8 mouse cellular contexts compared by ENCODE assay signal in the genomic region with DNA sequence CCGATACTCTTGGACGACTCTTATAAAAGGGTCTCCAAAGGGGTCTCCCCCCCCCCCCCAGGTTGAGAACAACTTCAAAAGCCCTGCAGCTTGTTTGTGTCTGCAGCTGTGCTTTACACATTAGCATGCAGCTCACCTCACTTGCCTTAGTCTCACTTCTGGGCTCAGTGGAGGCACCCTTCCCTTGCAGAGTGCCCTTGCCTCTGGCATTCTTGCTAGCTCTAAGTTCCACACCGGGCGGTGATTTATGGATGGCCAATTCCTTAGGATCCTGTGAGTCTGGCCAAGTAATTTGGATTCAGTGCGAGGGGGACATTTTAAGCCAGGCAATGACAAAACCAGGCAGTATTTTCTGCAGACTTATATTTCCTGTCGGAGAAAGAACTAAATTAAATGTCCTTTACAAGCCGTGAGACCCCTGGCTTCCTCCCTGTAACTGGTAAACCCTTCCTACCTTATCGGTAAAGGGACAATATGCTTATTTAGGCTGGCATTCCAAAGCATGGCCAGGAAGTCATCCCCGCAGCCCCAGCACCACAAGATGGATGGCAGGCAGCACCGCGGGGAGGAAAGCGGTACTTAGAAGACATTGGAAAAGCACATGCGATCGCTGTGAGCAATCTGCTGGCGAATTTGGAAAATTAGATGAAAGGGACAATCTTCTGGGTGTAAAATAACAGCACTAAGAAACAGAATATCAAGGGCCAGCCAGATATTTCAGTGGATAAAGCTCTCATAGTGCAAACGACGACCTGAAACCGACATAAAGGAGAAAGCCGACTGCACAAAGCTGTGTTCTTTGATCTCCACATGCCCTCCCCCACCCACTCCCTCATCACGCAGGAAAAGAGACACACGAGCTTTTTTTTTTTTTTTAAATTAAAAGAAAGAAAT. TPM values are rescaled to one million over a fixed set of nuclear protein-coding genes. Genes with fewer than 3 reads are reported as not detected.
A peak's percentile ranks its signal among the peaks of the same experiment; 100 is the strongest.
DNase-seq lines count a peak whose midpoint lies in the region; ATAC-seq lines count a peak whose summit lies in the region.

No protein-coding gene starts in this region.

- WGBS in embryonic facial prominence, embryonic 11.5 days, result 10% methylated on average over 21 of the region's 21 CpGs
- 16% methylated on average over 21 of the region's 21 CpGs for WGBS in hindbrain, embryonic 12.5 days
- 13% methylated on average over 21 of the region's 21 CpGs for WGBS in limb, embryonic 11.5 days

- H3K36me3 ChIP-seq in embryonic facial prominence, embryonic 11.5 days (replicated peaks; ENCODE audit: control insufficient read depth, insufficient read depth, low read depth, low read length), result no peaks in the 10 kb centered on the region
- H3K36me3 ChIP-seq in hindbrain, embryonic 12.5 days, result no peaks in the 10 kb centered on the region
- H3K36me3 ChIP-seq in limb, embryonic 11.5 days (ENCODE audit: control insufficient read depth, insufficient read depth, low read length), result no peaks in the 10 kb centered on the region

- peak; percentile 19 for DNase-seq in frontal cortex, postnatal 36 days (ENCODE audit: low spot score in 2 of 2)
- DNase-seq in frontal cortex, postnatal 25 days (ENCODE audit: low spot score in 2 of 2), result no peak
- DNase-seq in ZHBTc4 (ENCODE audit: low read depth, low spot score), result peak; percentile 30
- DNase-seq in embryonic facial prominence, embryonic 11.5 days (ENCODE audit: low spot score), result peak; percentile 13
- DNase-seq in limb, embryonic 11.5 days (ENCODE audit: low spot score), result peak; percentile 64
- peak; percentile 48 for DNase-seq in neural tube, embryonic 10.5 days (ENCODE audit: extremely low spot score, low spot score)

- ATAC-seq in embryonic facial prominence, embryonic 11.5 days (replicated peaks; ENCODE audit: insufficient number of reproducible peaks, low FRiP score, low TSS enrichment, low read depth), result no peak
- ATAC-seq in hindbrain, embryonic 12.5 days (ENCODE audit: low FRiP score), result peak; percentile 49; the same call in 1 of the 2 replicates
- peak; percentile 40; the same call in 1 of the 2 replicates for ATAC-seq in limb, embryonic 11.5 days (ENCODE audit: insufficient number of reproducible peaks, low FRiP score, low TSS enrichment, low read depth)
- ATAC-seq in granulocyte monocyte progenitor cell, adult 5-6 weeks (replicated peaks; ENCODE audit: poor library complexity, severe bottlenecking), result no peak

- H3K27me3 ChIP-seq in embryonic facial prominence, embryonic 11.5 days (ENCODE audit: control insufficient read depth, insufficient read depth, low read length), result no peaks in the 10 kb centered on the region
- peaks cover 55% of the 10 kb centered on the region for H3K27me3 ChIP-seq in hindbrain, embryonic 12.5 days
- H3K27me3 ChIP-seq in limb, embryonic 11.5 days (ENCODE audit: control insufficient read depth, insufficient read depth, low read length), result no peaks in the 10 kb centered on the region

- peak overlapping the region; percentile 42 for H3K4me2 ChIP-seq in embryonic facial prominence, embryonic 11.5 days (ENCODE audit: low read depth, low read length)
- H3K4me2 ChIP-seq in hindbrain, embryonic 12.5 days (replicated peaks), result peak overlapping the region; percentile 53
- H3K4me2 ChIP-seq in limb, embryonic 11.5 days (ENCODE audit: low read depth, severe bottlenecking), result peak overlapping the region; percentile 54

- peak overlapping the region; percentile 69 for H3K9ac ChIP-seq in embryonic facial prominence, embryonic 11.5 days (replicated peaks; ENCODE audit: low read length)
- peak overlapping the region; percentile 61 for H3K9ac ChIP-seq in hindbrain, embryonic 12.5 days
- H3K9ac ChIP-seq in limb, embryonic 11.5 days (ENCODE audit: low read length), result peak overlapping the region; percentile 74

- no peaks in the 10 kb centered on the region for H3K4me1 ChIP-seq in embryonic facial prominence, embryonic 11.5 days (ENCODE audit: control insufficient read depth, insufficient read depth, low read length)
- peaks cover 6% of the 10 kb centered on the region; the same call in 1 of the 2 replicates for H3K4me1 ChIP-seq in hindbrain, embryonic 12.5 days
- no peaks in the 10 kb centered on the region for H3K4me1 ChIP-seq in limb, embryonic 11.5 days (ENCODE audit: control insufficient read depth, insufficient read depth, low read length)

- H3K4me3 ChIP-seq in embryonic facial prominence, embryonic 11.5 days (ENCODE audit: low read depth, low read length), result peak overlapping the region; percentile 27
- peak overlapping the region; percentile 34 for H3K4me3 ChIP-seq in hindbrain, embryonic 12.5 days
- H3K4me3 ChIP-seq in limb, embryonic 11.5 days (ENCODE audit: low read depth, low read length), result peak overlapping the region; percentile 31

- no peaks in the 10 kb centered on the region for H3K9me3 ChIP-seq in embryonic facial prominence, embryonic 11.5 days (replicated peaks; ENCODE audit: control insufficient read depth, low read length)
- no peaks in the 10 kb centered on the region for H3K9me3 ChIP-seq in hindbrain, embryonic 12.5 days (replicated peaks)
- H3K9me3 ChIP-seq in limb, embryonic 11.5 days (ENCODE audit: control insufficient read depth, low read length), result no peaks in the 10 kb centered on the region

- peak overlapping the region; percentile 89 for H3K27ac ChIP-seq in embryonic facial prominence, embryonic 11.5 days (replicated peaks; ENCODE audit: low read depth, low read length)
- peak overlapping the region; percentile 97 for H3K27ac ChIP-seq in hindbrain, embryonic 12.5 days
- peak overlapping the region; percentile 96 for H3K27ac ChIP-seq in limb, embryonic 11.5 days (replicated peaks; ENCODE audit: low read depth, low read length)

RNA-seq across cellular contexts. Expression of gene Ddx3x, which starts 39.1 kb away (rescaled TPM):
- 196 and 219 TPM in 2 replicates for polyA plus RNA-seq in embryonic facial prominence, embryonic 11.5 days (2014; fragmentation: Nextera tagmentation; extraction: Ambion mirVana)
- polyA plus RNA-seq in hindbrain, embryonic 12.5 days (2016; fragmentation: Nextera tagmentation; extraction: Ambion mirVana), result 160 and 169 TPM in 2 replicates
- polyA plus RNA-seq in limb, embryonic 11.5 days (2014; fragmentation: Nextera tagmentation; extraction: Ambion mirVana), result 190 and 215 TPM in 2 replicates
- 150 and 178 TPM in 2 replicates for total RNA-seq in granulocyte monocyte progenitor cell, adult 5-6 weeks (2014; fragmentation: Nextera tagmentation)
- 451 and 491 TPM in 2 replicates for total RNA-seq in granulocyte monocyte progenitor cell, adult 5-6 weeks (2017)

Comparison
In these comparisons a context has a peak if more than half of its experiments do, and no peak if none do; other contexts are left out.
1. DNase-seq: peak in frontal cortex, postnatal 36 days (2 of 2), ZHBTc4 (single experiment), embryonic facial prominence, embryonic 11.5 days (single experiment), limb, embryonic 11.5 days (single experiment) and neural tube, embryonic 10.5 days (single experiment); none in frontal cortex, postnatal 25 days (0 of 2).
2. ATAC-seq: peak in hindbrain, embryonic 12.5 days (single experiment) and limb, embryonic 11.5 days (single experiment); none in embryonic facial prominence, embryonic 11.5 days (single experiment) and granulocyte monocyte progenitor cell, adult 5-6 weeks (single experiment).
3. Peak in every context shown above with its lines, with median percentiles within 50 percentile points of each other: H3K27ac ChIP-seq, H3K4me2 ChIP-seq, H3K4me3 ChIP-seq and H3K9ac ChIP-seq.